18 mouse cellular contexts compared by ENCODE assay signal in genomic region chr3:45198994-45199589, GRCm38 (mm10).
DNase-seq lines count a peak whose midpoint lies in the region; ATAC-seq and TF ChIP-seq lines count a peak whose summit lies in the region.
"Had no signal": no experiment of that assay in that cellular context is flagged by ENCODE, and none has a peak within 500 bp of the region (broad histone marks: within the 10 kb centered on the region; RNA-seq: fewer than 3 reads in every experiment).

No protein-coding gene starts in this region.

- H3K36me3 ChIP-seq in lung, embryonic 14.5 days (ENCODE audit: insufficient read depth), result no peaks in the 10 kb centered on the region
- H3K36me3 ChIP-seq in lung, embryonic 16.5 days (ENCODE audit: control insufficient read depth, insufficient read depth, low read length), result no peaks in the 10 kb centered on the region
- H3K36me3 ChIP-seq: embryonic facial prominence, embryonic 10.5 days; embryonic facial prominence, embryonic 12.5 days; forebrain, embryonic 15.5 days had no signal

- H3K27ac ChIP-seq in lung, embryonic 14.5 days (ENCODE audit: low read depth), result no peak overlapping the region
- H3K27ac ChIP-seq in lung, embryonic 16.5 days (ENCODE audit: low read length), result no peak overlapping the region
- no peak overlapping the region for H3K27ac ChIP-seq in gastrocnemius, adult 2 months
- H3K27ac ChIP-seq: embryonic facial prominence, embryonic 10.5 days; embryonic facial prominence, embryonic 12.5 days; forebrain, embryonic 13.5 days; forebrain, embryonic 15.5 days had no signal

- no peak overlapping the region for H3K4me3 ChIP-seq in lung, embryonic 14.5 days (ENCODE audit: low read depth, low read length)
- no peak overlapping the region for H3K4me3 ChIP-seq in lung, embryonic 16.5 days (ENCODE audit: low read length)
- no peak overlapping the region for H3K4me3 ChIP-seq in gastrocnemius, adult 2 months
- H3K4me3 ChIP-seq: embryonic facial prominence, embryonic 10.5 days; embryonic facial prominence, embryonic 12.5 days; forebrain, embryonic 13.5 days; forebrain, embryonic 15.5 days had no signal

- intact Hi-C loops in gastrocnemius, adult 2 months (cut with DNase I), result no loop called here

- no peak for TF ChIP-seq CTCF in lung, embryonic 14.5 days (IDR thresholded peaks at IDR 0.05; ENCODE audit: low read depth)
- TF ChIP-seq CTCF in gastrocnemius, adult 2 months (IDR thresholded peaks at IDR 0.05), result no peak

- no peaks in the 10 kb centered on the region for H3K27me3 ChIP-seq in lung, embryonic 14.5 days (ENCODE audit: insufficient read depth, low read length)
- H3K27me3 ChIP-seq in lung, embryonic 16.5 days (ENCODE audit: control insufficient read depth, insufficient read depth, low read depth, low read length), result no peaks in the 10 kb centered on the region
- H3K27me3 ChIP-seq: embryonic facial prominence, embryonic 12.5 days; forebrain, embryonic 13.5 days; forebrain, embryonic 15.5 days had no signal

- WGBS in lung, embryonic 14.5 days, result 42% methylated on average over 1 of the region's 1 CpGs
- 38% methylated on average over 1 of the region's 1 CpGs for WGBS in lung, embryonic 16.5 days

- no peak overlapping the region for H3K9ac ChIP-seq in lung, embryonic 14.5 days
- H3K9ac ChIP-seq in lung, embryonic 16.5 days (ENCODE audit: low read length), result no peak overlapping the region
- H3K9ac ChIP-seq: embryonic facial prominence, embryonic 12.5 days; forebrain, embryonic 13.5 days; forebrain, embryonic 15.5 days had no signal

- no peak overlapping the region for H3K4me2 ChIP-seq in lung, embryonic 14.5 days
- H3K4me2 ChIP-seq in lung, embryonic 16.5 days (ENCODE audit: low read depth, low read length), result no peak overlapping the region
- H3K4me2 ChIP-seq: embryonic facial prominence, embryonic 12.5 days; forebrain, embryonic 13.5 days; forebrain, embryonic 15.5 days had no signal

- no peaks in the 10 kb centered on the region for H3K4me1 ChIP-seq in lung, embryonic 14.5 days (ENCODE audit: insufficient read depth)
- H3K4me1 ChIP-seq in lung, embryonic 16.5 days (replicated peaks; ENCODE audit: control insufficient read depth, insufficient read depth, low read length), result no peaks in the 10 kb centered on the region
- H3K4me1 ChIP-seq: embryonic facial prominence, embryonic 10.5 days; embryonic facial prominence, embryonic 12.5 days; forebrain, embryonic 13.5 days; forebrain, embryonic 15.5 days had no signal

- DNase-seq in lung, embryonic 14.5 days, result peak; percentile 46
- DNase-seq in lung, postnatal 4 days, result no peak
- DNase-seq in lung, postnatal 10 days, result no peak
- peak; percentile 1 for DNase-seq in brain, adult 2 months (ENCODE audit: low read depth, low spot score)
- DNase-seq in gastrocnemius, adult 2 months, result no peak
- DNase-seq: adrenal gland, adult 2 months; adrenal gland, postnatal 10 days; adrenal gland, postnatal 25 days; cerebellum, adult 11-12 months; cerebellum, adult 2 months; cerebellum, adult 9-10 months; cerebellum, postnatal 10 days; cerebellum, postnatal 25 days had no signal

- no peaks in the 10 kb centered on the region for H3K9me3 ChIP-seq in lung, embryonic 14.5 days (ENCODE audit: low read depth, low read length)
- H3K9me3 ChIP-seq in lung, embryonic 16.5 days (ENCODE audit: control insufficient read depth, low read length), result no peaks in the 10 kb centered on the region
- H3K9me3 ChIP-seq: embryonic facial prominence, embryonic 10.5 days; embryonic facial prominence, embryonic 12.5 days; forebrain, embryonic 13.5 days; forebrain, embryonic 15.5 days had no signal

- ATAC-seq in lung, embryonic 14.5 days (ENCODE audit: insufficient read depth), result peak; percentile 70; the same call in 1 of the 2 replicates
- peak; percentile 66 for ATAC-seq in lung, embryonic 16.5 days (ENCODE audit: low read depth)
- ATAC-seq: forebrain, embryonic 13.5 days; forebrain, embryonic 15.5 days had no signal

Comparison
In these comparisons a context has a peak if more than half of its experiments do, and no peak if none do; other contexts are left out.
1. DNase-seq: peak in lung, embryonic 14.5 days (single experiment) and brain, adult 2 months (single experiment); none in lung, postnatal 4 days (0 of 2), lung, postnatal 10 days (single experiment) and gastrocnemius, adult 2 months (single experiment).